Mouse (Mus musculus) heart, postnatal 0 days (tissue): Measurements from ENCODE around the gene Tmem202.

Experiments
- CTCF ChIP-seq: IDR thresholded peaks from 2 replicates; pipeline ENCODE4 v1.5.1; 2016; ENCODE audit warnings: antibody characterized with exemption, control low read depth, low read depth
- EP300 ChIP-seq: IDR thresholded peaks from 2 replicates; pipeline ENCODE4 v1.6.1; 2016; ENCODE audit warnings: antibody characterized with exemption, low read depth

DNA sequence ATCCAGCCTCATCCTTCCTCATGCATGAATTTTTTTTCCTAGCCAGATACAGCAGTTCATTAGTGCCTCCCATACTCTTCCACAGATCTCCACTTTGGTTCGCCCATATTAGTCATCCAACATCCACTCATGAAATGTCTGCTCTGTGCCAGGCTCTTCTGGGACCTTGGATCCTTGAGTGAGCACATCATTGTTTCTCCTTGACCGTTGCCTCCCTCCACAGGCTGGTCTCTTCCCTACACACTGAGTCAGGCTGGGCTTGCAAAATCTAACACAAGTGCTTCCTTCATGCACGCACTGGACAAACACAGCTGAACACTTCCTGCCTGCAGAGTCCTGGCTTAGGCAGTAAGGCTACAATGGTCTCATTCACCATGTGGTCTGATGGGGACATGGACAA lies 2.0 kb downstream of the Tmem202 start:
- peak; percentile 20 for TF ChIP-seq CTCF
- no peak for TF ChIP-seq EP300
